Mouse (Mus musculus) midbrain, embryonic 10.5 days (tissue): Measurements from ENCODE around the gene Snai1. TPM values are rescaled to one million over a fixed set of nuclear protein-coding genes. Genes with fewer than 3 reads are reported as not detected.

Source experiments
- DNase-seq: peaks from one replicate; pipeline ENCODE4 v3.0.0-alpha.2; 2017; ENCODE audit warnings: low spot score
- H3K27ac ChIP-seq: fragments of 300-500 bp; sonication (generic); replicated peaks from 2 replicates; pipeline ENCODE4 v1.5.1; 2016; ENCODE audit warnings: mild to moderate bottlenecking
- H3K27me3 ChIP-seq: fragments of 300-500 bp; sonication (generic); 2 replicates; pipeline ENCODE4 v1.6.1; 2016; ENCODE audit warnings: low read depth, mild to moderate bottlenecking; ENCODE audit not compliant: poor library complexity, severe bottlenecking
- H3K36me3 ChIP-seq: fragments of 300-500 bp; sonication (generic); 2 replicates; pipeline ENCODE4 v1.6.1; 2016; ENCODE audit warnings: mild to moderate bottlenecking, moderate library complexity
- H3K4me1 ChIP-seq: fragments of 300-500 bp; sonication (generic); 2 replicates; pipeline ENCODE4 v1.6.1; 2016
- H3K4me3 ChIP-seq: fragments of 300-500 bp; sonication (generic); 2 replicates; pipeline ENCODE4 v1.5.1; 2016; ENCODE audit warnings: mild to moderate bottlenecking, moderate library complexity
- H3K9me3 ChIP-seq: fragments of 300-500 bp; sonication (generic); replicated peaks from 2 replicates; pipeline ENCODE4 v1.6.1; 2016; ENCODE audit warnings: mild to moderate bottlenecking
- WGBS: fragments of 180-500 bp; shearing (Covaris S2); methylation state at CpG from one replicate; pipeline ENCODE4 v1.1.7; 2016; 5-methylcytosine and 5-hydroxymethylcytosine counted together
- polyA plus RNA-seq: library from polyadenylated mRNA; unstranded; fragments of >200 nt; fragmentation: Nextera tagmentation; extraction: Ambion mirVana; gene quantifications from 2 replicates; pipeline ENCODE4 v1.2.1, GENCODE M21; 2016

The Snai1 gene
- polyA plus RNA-seq: 30.0 and 36.1 TPM in 2 replicates

- Histone ChIP-seq H3K27ac (peak within 1 kb of the TSS; percentile 69; the same call in 1 of the 2 replicates), H3K27me3 (peaks cover 97% of the 10 kb centered on the region), H3K4me3 (peak within 1 kb of the TSS; percentile 62), H3K9me3 (no peaks in the 10 kb centered on the region), H3K36me3 (no peaks in the 10 kb centered on the region), H3K4me1 (peaks cover 54% of the 10 kb centered on the region)
- peak; percentile 95 for DNase-seq
- 2% methylated on average over 58 of the region's 58 CpGs for WGBS
Observed at GRCm38 (mm10) chr2:167537476-167538297, at the start of gene Snai1. Gene Snai1 (plus strand): TSS chr2:167538195.

- Histone ChIP-seq H3K27ac (no peak overlapping the region; the same call in 1 of the 2 replicates), H3K4me3 (peak overlapping the region; percentile 100), H3K27me3 (no peaks in the 10 kb centered on the region), H3K9me3 (no peaks in the 10 kb centered on the region), H3K36me3 (peaks cover 26% of the 10 kb centered on the region), H3K4me1 (peaks cover 26% of the 10 kb centered on the region)
- no peak for DNase-seq
- 90% methylated on average over 4 of the region's 4 CpGs for WGBS
Observed at GRCm38 (mm10) chr2:167490813-167491525, 47.0 kb upstream of the Snai1 start.

GRCm38 (mm10) chr2:167491757-167492708 is 46.0 kb upstream of the Snai1 start, which contains the start of gene Rnf114:
Gene Rnf114 (plus strand): TSS chr2:167492645.
- peak within 1 kb of the TSS; percentile 98 for H3K27ac ChIP-seq
- no peaks in the 10 kb centered on the region for H3K27me3 ChIP-seq
- no peaks in the 10 kb centered on the region for H3K9me3 ChIP-seq
- H3K36me3 ChIP-seq: peaks cover 20% of the 10 kb centered on the region
- peaks cover 26% of the 10 kb centered on the region for H3K4me1 ChIP-seq
- 4% methylated on average over 52 of the region's 52 CpGs for WGBS
- peak; percentile 27 for DNase-seq
- peak within 1 kb of the TSS; percentile 100 for H3K4me3 ChIP-seq

- H3K9me3 ChIP-seq: no peaks in the 10 kb centered on the region
- H3K27me3 ChIP-seq: no peaks in the 10 kb centered on the region
- peaks cover 13% of the 10 kb centered on the region for H3K36me3 ChIP-seq
- peak within 1 kb of the TSS; percentile 100 for H3K4me3 ChIP-seq
- H3K27ac ChIP-seq: peak within 1 kb of the TSS; percentile 98
- DNase-seq: peak; percentile 92
- H3K4me1 ChIP-seq: peaks cover 26% of the 10 kb centered on the region
- WGBS: 2% methylated on average over 63 of the region's 63 CpGs
Observed at GRCm38 (mm10) chr2:167492713-167493636, 45.0 kb upstream of the Snai1 start, which contains the start of gene Spata2. Gene Spata2 (minus strand): TSS chr2:167492887.

GRCm38 (mm10) chr2:167496437-167496836 is 41.6 kb upstream of the Snai1 start:
- 90% methylated on average over 7 of the region's 7 CpGs for WGBS
- no peaks in the 10 kb centered on the region for H3K9me3 ChIP-seq

GRCm38 (mm10) chr2:167497272-167497671 is 40.7 kb upstream of the Snai1 start:
- DNase-seq: peak; percentile 31
- 78% methylated on average over 5 of the region's 5 CpGs for WGBS
- H3K4me3 ChIP-seq: no peak overlapping the region

More at GRCm38 (mm10) chr2:167496437-167496836, 41.6 kb upstream of the Snai1 start:
- Histone ChIP-seq H3K27me3 (no peaks in the 10 kb centered on the region), H3K27ac (no peak overlapping the region), H3K36me3 (peaks cover 9% of the 10 kb centered on the region; the same call in 1 of the 2 replicates), H3K4me3 (no peak overlapping the region), H3K4me1 (peaks cover 17% of the 10 kb centered on the region)
- DNase-seq: no peak

GRCm38 (mm10) chr2:167502554-167503252 is 35.3 kb upstream of the Snai1 start:
- DNase-seq: no peak
- H3K4me3 ChIP-seq: peak overlapping the region; percentile 99
- peaks cover 30% of the 10 kb centered on the region for H3K36me3 ChIP-seq
- H3K4me1 ChIP-seq: peaks cover 32% of the 10 kb centered on the region
- no peaks in the 10 kb centered on the region for H3K27me3 ChIP-seq
- H3K27ac ChIP-seq: peak overlapping the region; percentile 98
- WGBS: 45% methylated on average over 13 of the region's 13 CpGs
- no peaks in the 10 kb centered on the region for H3K9me3 ChIP-seq

More at GRCm38 (mm10) chr2:167497272-167497671, 40.7 kb upstream of the Snai1 start:
- Histone ChIP-seq H3K9me3 (no peaks in the 10 kb centered on the region), H3K27me3 (no peaks in the 10 kb centered on the region), H3K4me1 (peaks cover 8% of the 10 kb centered on the region), H3K27ac (no peak overlapping the region), H3K36me3 (peaks cover 9% of the 10 kb centered on the region; the same call in 1 of the 2 replicates)

- Histone ChIP-seq H3K4me1 (peaks cover 32% of the 10 kb centered on the region), H3K27ac (peak overlapping the region; percentile 98), H3K4me3 (peak overlapping the region; percentile 99), H3K36me3 (peaks cover 37% of the 10 kb centered on the region), H3K27me3 (no peaks in the 10 kb centered on the region), H3K9me3 (no peaks in the 10 kb centered on the region)
- peak; percentile 89 for DNase-seq
- under 1% methylated on average over 85 of the region's 85 CpGs for WGBS
Observed at GRCm38 (mm10) chr2:167503253-167503895, 34.6 kb upstream of the Snai1 start.

- peak overlapping the region; percentile 98 for H3K27ac ChIP-seq
- peaks cover 32% of the 10 kb centered on the region for H3K4me1 ChIP-seq
- WGBS: under 1% methylated on average over 32 of the region's 32 CpGs
- no peaks in the 10 kb centered on the region for H3K27me3 ChIP-seq
- H3K4me3 ChIP-seq: peak overlapping the region; percentile 99
- H3K9me3 ChIP-seq: no peaks in the 10 kb centered on the region
- DNase-seq: peak; percentile 45
- H3K36me3 ChIP-seq: peaks cover 43% of the 10 kb centered on the region
Observed at GRCm38 (mm10) chr2:167503896-167504349, 34.1 kb upstream of the Snai1 start.

- 92% methylated on average over 3 of the region's 3 CpGs for WGBS
- no peak overlapping the region for H3K27ac ChIP-seq
- no peaks in the 10 kb centered on the region for H3K27me3 ChIP-seq
- H3K36me3 ChIP-seq: peaks cover 55% of the 10 kb centered on the region
- H3K9me3 ChIP-seq: no peaks in the 10 kb centered on the region
- DNase-seq: no peak
- peak overlapping the region; percentile 99; the same call in 1 of the 2 replicates for H3K4me3 ChIP-seq
- peaks cover 32% of the 10 kb centered on the region for H3K4me1 ChIP-seq
Observed at GRCm38 (mm10) chr2:167505127-167505526, 32.9 kb upstream of the Snai1 start.
